Mouse (Mus musculus): ENCODE measurements around the gene Fbxo34.

GRCm38 (mm10) chr14:47462453-47462852, 12.2 kb downstream of the Fbxo34 start:
- TF ChIP-seq CTCF (IDR thresholded peaks at IDR 0.05): no peak
- no peak for TF ChIP-seq EP300 (IDR thresholded peaks at IDR 0.05)

All from lung, postnatal 0 days (tissue).